Mouse (Mus musculus) MEL-GATA-1-ER (cell line): ENCODE data around the gene Ncdn.

Experiments used
- DNase-seq: peaks from one replicate; pipeline ENCODE4 v3.0.0-alpha.2; 2012; ENCODE audit warnings: low read depth; ENCODE audit errors: extremely low read depth

Gene Ncdn

GRCm38 (mm10) chr4:126753268-126754230 is at the start of gene Ncdn, which contains the start of gene AU040320:
Gene Ncdn (minus strand): TSS chr4:126753438.
Gene AU040320 (plus strand): TSS chr4:126753544.
- peak; percentile 86 for DNase-seq

GRCm38 (mm10) chr4:126802174-126802573 is 48.9 kb upstream of the Ncdn start:
- no peak for DNase-seq

- DNase-seq, result no peak
Observed at GRCm38 (mm10) chr4:126792341-126793102, 39.3 kb upstream of the Ncdn start.

- DNase-seq, result no peak
Observed at GRCm38 (mm10) chr4:126782996-126783395, 29.8 kb upstream of the Ncdn start.

- DNase-seq, result no peak
Observed at GRCm38 (mm10) chr4:126782512-126782911, 29.3 kb upstream of the Ncdn start.

- DNase-seq, result no peak
Observed at GRCm38 (mm10) chr4:126781871-126782270, 28.6 kb upstream of the Ncdn start.

GRCm38 (mm10) chr4:126779826-126780775 is 26.9 kb upstream of the Ncdn start:
- no peak for DNase-seq

GRCm38 (mm10) chr4:126779148-126779581 is 25.9 kb upstream of the Ncdn start:
- no peak for DNase-seq

GRCm38 (mm10) chr4:126775182-126775581 is 21.9 kb upstream of the Ncdn start:
- no peak for DNase-seq

- DNase-seq, result no peak
Observed at GRCm38 (mm10) chr4:126773871-126774270, 20.6 kb upstream of the Ncdn start.

- DNase-seq, result no peak
Observed at GRCm38 (mm10) chr4:126770831-126771230, 17.6 kb upstream of the Ncdn start.

GRCm38 (mm10) chr4:126769800-126770563 is 16.7 kb upstream of the Ncdn start:
- DNase-seq, result no peak

GRCm38 (mm10) chr4:126763483-126763882 is 10.2 kb upstream of the Ncdn start:
- no peak for DNase-seq

GRCm38 (mm10) chr4:126762586-126763359 is 9.5 kb upstream of the Ncdn start:
- no peak for DNase-seq

GRCm38 (mm10) chr4:126759435-126759834 is 6.2 kb upstream of the Ncdn start:
- peak; percentile 22 for DNase-seq

GRCm38 (mm10) chr4:126758299-126758698 is 5.1 kb upstream of the Ncdn start:
- no peak for DNase-seq

- no peak for DNase-seq
Observed at GRCm38 (mm10) chr4:126756766-126757165, 3.5 kb upstream of the Ncdn start.

GRCm38 (mm10) chr4:126754736-126755374 is 1.6 kb upstream of the Ncdn start:
- DNase-seq, result no peak

GRCm38 (mm10) chr4:126754231-126754611 is 983 bp upstream of the Ncdn start:
- peak; percentile 7 for DNase-seq
